Mouse (Mus musculus): ENCODE measurements around the gene Enpp1. TPM values are rescaled to one million over a fixed set of nuclear protein-coding genes. Genes with fewer than 3 reads are reported as not detected.

Gene Enpp1
- polyA plus RNA-seq, 1 experiment: 0.33 TPM

DNA sequence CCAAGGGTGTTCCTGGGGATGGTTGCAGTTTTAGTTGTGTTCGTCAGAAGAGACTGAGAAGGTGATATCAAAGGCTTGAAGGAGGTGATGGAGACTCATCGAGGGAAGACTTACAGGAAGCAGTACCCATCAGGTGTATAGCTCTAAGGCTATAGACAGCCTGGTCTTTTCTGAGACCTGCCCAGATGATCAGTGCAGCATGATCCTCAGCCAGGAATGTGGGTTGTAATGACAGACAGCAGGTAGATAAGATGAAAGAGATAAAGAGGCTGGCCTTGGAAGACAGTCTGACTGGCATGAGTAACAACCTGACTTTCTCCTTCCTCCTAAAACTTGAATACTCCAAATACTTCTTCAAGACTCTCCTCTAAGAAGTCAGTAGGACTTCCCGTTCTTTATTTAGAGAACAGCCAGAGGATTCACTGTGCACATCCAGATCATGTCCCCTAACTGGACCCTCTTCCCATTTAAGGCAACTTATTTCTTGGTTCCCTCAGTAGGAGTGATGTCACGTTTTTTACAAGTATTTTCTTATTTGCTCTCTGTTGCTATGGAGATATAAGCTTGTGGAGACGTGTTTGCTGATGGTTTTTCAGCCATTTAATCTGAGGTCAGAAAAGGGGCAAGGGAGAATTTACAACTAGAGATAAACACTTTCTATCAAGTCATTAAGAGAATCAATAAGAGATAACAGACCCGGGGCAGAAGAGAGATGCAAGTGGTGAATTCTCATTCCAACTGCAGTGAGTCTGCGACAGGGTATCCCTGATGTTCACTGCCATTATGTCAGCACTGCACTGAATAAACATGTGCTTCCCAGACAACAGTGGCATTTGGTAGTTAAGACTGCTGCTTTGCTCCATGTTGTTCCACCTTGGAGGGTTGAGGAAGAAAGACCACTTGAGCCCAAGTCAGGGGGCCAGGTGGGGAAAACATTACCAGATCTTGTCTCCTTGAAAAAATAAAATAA is 29.6 kb upstream of the Enpp1 start:
- no peak overlapping the region for H3K27ac ChIP-seq (ENCODE audit: control insufficient read depth, insufficient read depth, low read depth, low read length)

DNA sequence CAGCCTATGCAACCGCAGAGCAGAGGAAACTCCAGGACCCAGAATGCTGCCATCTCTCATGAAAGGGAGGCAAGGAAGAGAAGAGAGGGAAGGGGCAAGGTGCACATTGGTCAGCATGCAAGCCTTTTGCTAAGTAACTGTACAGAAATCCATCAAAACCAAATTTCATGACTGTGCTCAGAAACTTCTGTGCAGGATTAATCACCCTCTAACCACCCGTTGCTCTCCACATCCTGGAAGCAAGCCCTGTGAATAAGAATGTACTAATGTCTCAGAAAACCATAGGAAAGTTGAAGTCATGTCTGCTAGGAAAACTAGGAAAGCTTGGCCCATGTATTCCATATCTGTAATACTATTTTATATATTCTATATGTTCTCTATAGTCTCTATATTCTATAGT is 27.2 kb upstream of the Enpp1 start:
- TF ChIP-seq POLR2A (IDR thresholded peaks at IDR 0.05; ENCODE audit: control insufficient read depth, low read depth, low read length): no peak
- TF ChIP-seq CTCF (IDR thresholded peaks at IDR 0.05; ENCODE audit: control insufficient read depth, insufficient read depth, insufficient replicate concordance, low read depth, low read length): no peak
- Histone ChIP-seq H3K27me3 (ENCODE audit: control insufficient read depth, insufficient read depth, low read length) (no peaks in the 10 kb centered on the region), H3K4me3 (ENCODE audit: control insufficient read depth, low read depth, low read length) (no peak overlapping the region), H3K27ac (ENCODE audit: control insufficient read depth, insufficient read depth, low read depth, low read length) (no peak overlapping the region), H3K36me3 (ENCODE audit: control insufficient read depth, insufficient read depth, low read length) (no peaks in the 10 kb centered on the region), H3K4me1 (ENCODE audit: control insufficient read depth, insufficient read depth, low read length) (peaks cover 5% of the 10 kb centered on the region; the same call in 1 of the 2 replicates)

More for the DNA sequence above, 29.6 kb upstream of the Enpp1 start:
- H3K4me1 ChIP-seq (ENCODE audit: control insufficient read depth, insufficient read depth, low read length): peaks cover 5% of the 10 kb centered on the region; the same call in 1 of the 2 replicates
- no peak for TF ChIP-seq POLR2A (IDR thresholded peaks at IDR 0.05; ENCODE audit: control insufficient read depth, low read depth, low read length)
- TF ChIP-seq CTCF (IDR thresholded peaks at IDR 0.05; ENCODE audit: control insufficient read depth, insufficient read depth, insufficient replicate concordance, low read depth, low read length): no peak
- no peaks in the 10 kb centered on the region for H3K27me3 ChIP-seq (ENCODE audit: control insufficient read depth, insufficient read depth, low read length)
- no peaks in the 10 kb centered on the region for H3K36me3 ChIP-seq (ENCODE audit: control insufficient read depth, insufficient read depth, low read length)
- H3K4me3 ChIP-seq (ENCODE audit: control insufficient read depth, low read depth, low read length): no peak overlapping the region

DNA sequence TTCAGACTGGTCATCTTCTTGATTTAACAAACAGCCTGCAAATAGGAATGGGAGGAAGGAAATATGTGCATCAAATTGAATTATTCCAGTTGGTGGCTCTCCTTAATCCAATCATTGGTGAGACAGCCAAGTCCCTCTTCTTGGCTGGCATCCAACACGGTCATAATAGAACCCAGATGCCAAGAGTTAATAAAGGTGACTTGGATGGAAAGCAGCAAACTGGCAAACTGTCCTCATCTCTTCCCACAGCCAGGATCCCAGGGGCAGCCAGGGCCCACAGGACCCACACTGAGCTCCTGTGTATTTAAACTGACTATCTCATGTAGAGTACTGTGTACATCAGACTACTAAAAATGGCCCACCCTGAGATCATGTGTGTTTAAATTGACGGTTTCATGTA is 26.5 kb upstream of the Enpp1 start:
- no peak for TF ChIP-seq POLR2A (IDR thresholded peaks at IDR 0.05; ENCODE audit: control insufficient read depth, low read depth, low read length)
- no peak for TF ChIP-seq CTCF (IDR thresholded peaks at IDR 0.05; ENCODE audit: control insufficient read depth, insufficient read depth, insufficient replicate concordance, low read depth, low read length)
- no peaks in the 10 kb centered on the region for H3K36me3 ChIP-seq (ENCODE audit: control insufficient read depth, insufficient read depth, low read length)
- no peaks in the 10 kb centered on the region for H3K27me3 ChIP-seq (ENCODE audit: control insufficient read depth, insufficient read depth, low read length)
- no peak overlapping the region for H3K4me3 ChIP-seq (ENCODE audit: control insufficient read depth, low read depth, low read length)
- H3K4me1 ChIP-seq (ENCODE audit: control insufficient read depth, insufficient read depth, low read length): peaks cover 4% of the 10 kb centered on the region; the same call in 1 of the 2 replicates
- no peak overlapping the region for H3K27ac ChIP-seq (ENCODE audit: control insufficient read depth, insufficient read depth, low read depth, low read length)

DNA sequence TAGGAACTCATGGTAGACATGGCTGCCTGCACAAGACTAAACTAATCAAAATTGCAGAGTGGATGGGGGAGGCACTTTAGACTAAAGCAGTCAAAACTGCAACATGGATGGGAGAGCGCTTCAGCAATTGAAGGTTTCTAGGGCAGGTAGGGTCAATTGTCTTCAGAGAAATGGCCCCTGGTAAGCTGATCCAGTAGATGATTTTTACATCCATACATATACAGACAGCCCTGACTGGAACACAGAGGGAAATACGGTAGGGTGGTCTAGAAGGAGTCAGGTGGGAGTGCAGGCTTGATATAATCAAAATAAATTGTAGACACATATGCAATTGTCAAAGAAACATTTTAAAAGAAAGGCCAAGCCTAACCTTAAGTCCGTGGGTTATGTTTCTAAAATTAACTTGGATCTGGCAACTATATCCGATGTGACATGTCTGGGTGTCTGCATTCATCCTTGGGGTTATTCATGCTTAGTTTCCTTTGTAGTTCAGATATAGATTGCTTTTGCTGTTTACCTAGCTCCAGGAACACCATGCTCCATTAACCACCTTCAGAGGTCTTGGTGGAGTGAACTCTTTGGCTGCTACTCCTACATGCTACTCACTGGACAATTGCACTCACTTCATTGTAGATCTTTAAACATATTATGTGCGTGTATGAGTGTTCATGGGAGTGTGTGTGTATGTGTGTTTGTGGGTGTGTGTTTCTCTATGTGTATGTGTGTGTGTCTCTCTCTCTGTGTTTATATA is 23.2 kb upstream of the Enpp1 start:
- Histone ChIP-seq H3K36me3 (ENCODE audit: control insufficient read depth, insufficient read depth, low read length) (no peaks in the 10 kb centered on the region), H3K4me3 (ENCODE audit: control insufficient read depth, low read depth, low read length) (no peak overlapping the region), H3K27me3 (ENCODE audit: control insufficient read depth, insufficient read depth, low read length) (no peaks in the 10 kb centered on the region), H3K4me1 (ENCODE audit: control insufficient read depth, insufficient read depth, low read length) (no peaks in the 10 kb centered on the region), H3K27ac (ENCODE audit: control insufficient read depth, insufficient read depth, low read depth, low read length) (no peak overlapping the region)
- TF ChIP-seq POLR2A (IDR thresholded peaks at IDR 0.05; ENCODE audit: control insufficient read depth, low read depth, low read length): no peak
- TF ChIP-seq CTCF (IDR thresholded peaks at IDR 0.05; ENCODE audit: control insufficient read depth, insufficient read depth, insufficient replicate concordance, low read depth, low read length): no peak

DNA sequence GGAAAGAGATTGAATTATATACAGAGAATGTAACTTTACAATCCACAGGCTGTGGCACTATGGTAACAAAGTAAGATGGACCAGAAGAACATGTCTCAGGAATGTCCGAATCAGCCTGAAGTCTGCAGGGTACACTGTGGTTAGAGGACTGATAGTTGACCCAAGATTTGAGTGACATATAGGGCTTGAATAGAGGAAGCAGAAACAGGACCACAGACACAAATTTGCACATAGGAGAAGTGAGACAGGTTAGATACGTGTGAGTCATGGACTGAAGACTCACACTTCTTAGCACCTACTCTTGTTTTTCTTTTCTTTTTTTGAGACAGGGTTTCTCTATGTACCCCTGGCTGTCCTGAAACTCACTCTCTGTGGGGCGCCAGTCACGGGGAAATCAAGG is 15.5 kb upstream of the Enpp1 start:
- H3K27me3 ChIP-seq (ENCODE audit: control insufficient read depth, insufficient read depth, low read length): no peaks in the 10 kb centered on the region
- no peak for TF ChIP-seq CTCF (IDR thresholded peaks at IDR 0.05; ENCODE audit: control insufficient read depth, insufficient read depth, insufficient replicate concordance, low read depth, low read length)
- TF ChIP-seq POLR2A (IDR thresholded peaks at IDR 0.05; ENCODE audit: control insufficient read depth, low read depth, low read length): no peak
- peaks cover 2% of the 10 kb centered on the region; the same call in 1 of the 2 replicates for H3K4me1 ChIP-seq (ENCODE audit: control insufficient read depth, insufficient read depth, low read length)
- no peak overlapping the region for H3K27ac ChIP-seq (ENCODE audit: control insufficient read depth, insufficient read depth, low read depth, low read length)
- no peak overlapping the region for H3K4me3 ChIP-seq (ENCODE audit: control insufficient read depth, low read depth, low read length)
- no peaks in the 10 kb centered on the region for H3K36me3 ChIP-seq (ENCODE audit: control insufficient read depth, insufficient read depth, low read length)

DNA sequence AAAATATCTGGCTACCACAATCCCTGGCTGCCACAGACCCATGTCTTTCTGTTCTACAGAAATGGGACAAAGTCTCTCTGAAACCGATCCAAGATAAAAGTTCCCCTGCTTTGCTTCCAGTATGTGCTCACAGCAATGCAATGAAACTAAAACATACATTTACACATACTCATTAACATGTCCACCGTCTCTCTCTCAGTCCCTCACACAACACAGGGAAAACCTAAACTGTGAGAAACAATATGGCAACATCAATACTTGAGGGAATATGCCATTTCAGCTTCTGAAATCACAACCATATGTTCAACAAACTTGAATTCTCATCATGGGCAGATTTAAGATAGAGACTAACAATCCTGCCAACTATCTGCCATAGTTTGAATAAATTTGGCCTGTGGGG is 13.2 kb upstream of the Enpp1 start:
- H3K27me3 ChIP-seq (ENCODE audit: control insufficient read depth, insufficient read depth, low read length): no peaks in the 10 kb centered on the region
- TF ChIP-seq POLR2A (IDR thresholded peaks at IDR 0.05; ENCODE audit: control insufficient read depth, low read depth, low read length) (no peak), CTCF (IDR thresholded peaks at IDR 0.05; ENCODE audit: control insufficient read depth, insufficient read depth, insufficient replicate concordance, low read depth, low read length) (no peak)
- H3K27ac ChIP-seq (ENCODE audit: control insufficient read depth, insufficient read depth, low read depth, low read length): no peak overlapping the region
- peaks cover 2% of the 10 kb centered on the region; the same call in 1 of the 2 replicates for H3K4me1 ChIP-seq (ENCODE audit: control insufficient read depth, insufficient read depth, low read length)
- no peak overlapping the region for H3K4me3 ChIP-seq (ENCODE audit: control insufficient read depth, low read depth, low read length)
- no peaks in the 10 kb centered on the region for H3K36me3 ChIP-seq (ENCODE audit: control insufficient read depth, insufficient read depth, low read length)

DNA sequence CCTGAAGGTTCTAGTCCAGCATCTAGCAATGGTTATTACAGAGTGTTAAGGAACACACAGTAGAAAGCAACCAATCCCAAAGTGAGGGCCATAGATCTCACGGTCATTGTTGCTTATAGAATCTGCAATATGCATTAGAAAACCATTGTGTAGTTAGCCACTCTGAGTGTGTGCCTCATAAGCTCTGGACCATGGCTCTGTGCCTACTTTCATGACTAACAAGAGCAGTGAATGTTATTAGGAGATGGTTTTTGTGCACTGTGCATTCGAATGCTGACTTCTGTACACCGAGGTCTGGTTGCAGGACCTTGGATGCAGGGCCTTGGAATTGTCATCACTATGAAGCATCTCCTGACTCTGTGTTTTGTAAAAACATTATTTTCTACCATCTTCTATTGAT is 9.9 kb upstream of the Enpp1 start:
- Histone ChIP-seq H3K36me3 (ENCODE audit: control insufficient read depth, insufficient read depth, low read length) (no peaks in the 10 kb centered on the region), H3K4me1 (ENCODE audit: control insufficient read depth, insufficient read depth, low read length) (peaks cover 3% of the 10 kb centered on the region), H3K27me3 (ENCODE audit: control insufficient read depth, insufficient read depth, low read length) (no peaks in the 10 kb centered on the region), H3K27ac (ENCODE audit: control insufficient read depth, insufficient read depth, low read depth, low read length) (no peak overlapping the region), H3K4me3 (ENCODE audit: control insufficient read depth, low read depth, low read length) (no peak overlapping the region)
- TF ChIP-seq POLR2A (IDR thresholded peaks at IDR 0.05; ENCODE audit: control insufficient read depth, low read depth, low read length) (no peak), CTCF (IDR thresholded peaks at IDR 0.05; ENCODE audit: control insufficient read depth, insufficient read depth, insufficient replicate concordance, low read depth, low read length) (no peak)
